Mouse (Mus musculus): ENCODE measurements at regions not wholly inside any gene's neighbourhood (a gene's known extent, or its start where the extent isn't known, plus 50 kb on each side); places are given as distances from the start of the nearest gene placed in this dataset.
A peak's percentile ranks its signal among the peaks of the same experiment; 100 is the strongest.

GRCm38 (mm10) chr1:90353325-90353724, 149.5 kb downstream of the Ackr3 start:
- DNase-seq: peak; percentile 45

- no peak for DNase-seq
These were observed 152.8 kb downstream of the Ackr3 start for GRCm38 (mm10) chr1:90356567-90356966.

- DNase-seq: no peak
These were observed 153.6 kb downstream of the Ackr3 start for GRCm38 (mm10) chr1:90357391-90357790.

GRCm38 (mm10) chr1:90358971-90359370, 155.2 kb downstream of the Ackr3 start:
- no peak for DNase-seq

- no peak for DNase-seq
These were observed 156.3 kb downstream of the Ackr3 start for GRCm38 (mm10) chr1:90360065-90360464.

- no peak for DNase-seq
These were observed 160.7 kb downstream of the Ackr3 start for GRCm38 (mm10) chr1:90364444-90364843.

DNA sequence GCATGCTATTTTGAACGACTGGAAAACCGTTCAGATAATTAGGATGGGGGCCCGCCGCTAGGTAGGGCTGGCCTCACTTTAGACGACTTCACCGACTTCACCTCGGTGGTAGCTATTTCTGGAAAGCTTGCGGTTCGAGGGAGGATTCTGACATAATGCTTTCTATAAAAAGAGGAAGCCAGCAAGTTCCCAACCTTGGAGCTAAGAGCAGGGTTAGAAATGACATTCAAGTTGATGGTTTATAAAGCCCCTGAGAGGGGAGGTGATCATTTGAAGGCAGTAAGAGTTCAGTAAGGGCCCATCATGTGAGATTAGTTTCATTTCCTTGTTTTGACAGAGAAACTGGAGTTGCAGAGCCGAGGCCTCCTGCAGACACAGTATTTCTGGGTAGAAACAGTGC, 164.8 kb downstream of the Ackr3 start:
- DNase-seq: no peak

DNA sequence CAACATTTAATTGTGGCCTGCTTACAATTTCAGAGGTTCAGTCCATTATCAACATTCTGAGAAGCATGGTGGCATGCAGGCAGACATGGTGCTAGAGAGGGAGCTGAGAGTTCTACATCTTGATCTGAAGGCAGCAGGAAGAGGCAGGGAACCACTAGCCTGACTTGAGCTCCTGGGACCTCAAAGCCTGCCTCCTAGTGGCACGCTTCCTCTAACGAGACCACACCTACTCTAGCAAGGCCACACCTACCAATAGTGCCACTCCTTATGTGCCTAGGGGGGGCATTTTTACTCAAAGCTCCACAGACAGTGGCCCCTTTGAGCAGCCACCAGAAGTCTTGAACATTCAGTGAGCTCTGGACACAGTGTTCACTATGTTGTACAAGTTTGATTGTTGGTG, 165.5 kb downstream of the Ackr3 start:
- no peak for DNase-seq

- no peak for DNase-seq
These were observed 167.0 kb downstream of the Ackr3 start for GRCm38 (mm10) chr1:90370766-90371165.

DNA sequence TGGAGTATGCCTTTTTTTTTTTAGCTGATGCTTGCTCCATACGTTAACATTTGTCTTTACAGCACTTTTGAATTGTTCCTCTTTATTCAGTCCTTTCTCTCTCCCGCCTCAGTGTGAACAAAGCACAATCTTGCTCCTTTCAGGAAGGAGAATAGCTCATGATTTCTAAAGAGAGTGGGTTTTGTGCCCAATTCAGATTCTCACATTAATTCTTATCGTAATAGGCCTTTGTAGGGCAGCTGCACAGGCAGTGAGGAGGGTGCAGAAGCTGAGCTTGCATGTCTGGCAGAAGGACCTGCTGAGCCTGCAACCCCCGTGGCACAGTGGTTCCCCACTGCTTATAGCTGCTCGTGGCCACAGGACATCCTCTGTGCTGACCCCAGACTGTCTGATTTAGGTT, 169.2 kb downstream of the Ackr3 start:
- DNase-seq: no peak

DNA sequence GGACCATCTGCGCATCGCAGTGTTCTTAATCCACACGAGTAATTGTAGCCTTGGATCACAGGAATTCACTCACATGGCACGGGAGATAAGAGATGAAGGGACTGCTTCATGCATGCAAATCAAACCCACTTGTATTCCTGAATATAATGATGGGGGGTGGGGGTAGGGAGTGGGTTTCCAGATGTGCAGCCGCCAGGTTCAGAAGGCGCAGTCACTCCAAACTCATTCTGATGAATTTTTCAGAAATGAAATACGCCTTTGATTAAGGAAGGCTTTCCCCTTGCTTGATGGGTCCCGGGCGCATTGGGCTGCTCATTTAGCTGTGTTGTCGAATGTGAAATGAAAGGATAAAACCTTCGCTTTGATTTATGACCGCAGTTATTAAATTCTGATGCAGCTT, 170.7 kb downstream of the Ackr3 start:
- peak; percentile 34 for DNase-seq

- DNase-seq: no peak
These were observed 176.4 kb downstream of the Ackr3 start for GRCm38 (mm10) chr1:90380034-90380705.

GRCm38 (mm10) chr1:90382941-90383470, 179.2 kb downstream of the Ackr3 start:
- DNase-seq: no peak

GRCm38 (mm10) chr1:90385024-90385423, 181.2 kb downstream of the Ackr3 start:
- DNase-seq: no peak

DNA sequence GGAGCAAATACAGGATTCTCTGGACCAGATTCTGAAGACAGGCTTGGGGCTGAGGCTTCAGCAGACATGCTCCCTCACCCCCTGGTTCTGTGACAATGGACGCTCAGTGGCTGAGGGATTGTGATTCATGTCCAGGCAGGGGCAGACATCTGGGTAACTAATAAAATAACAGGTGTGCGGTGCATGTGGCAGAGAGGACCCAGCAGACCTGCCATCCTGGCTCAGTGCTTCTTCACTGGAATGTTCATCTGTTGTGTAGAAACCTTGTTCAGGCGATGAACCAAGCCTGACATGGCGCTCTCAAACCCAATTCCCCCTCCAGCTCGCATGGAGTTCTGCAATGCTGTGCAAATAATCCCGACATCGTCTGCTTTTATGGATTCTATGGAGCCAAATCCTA, 183.0 kb downstream of the Ackr3 start:
- DNase-seq: no peak

GRCm38 (mm10) chr1:90390422-90390821, 186.6 kb downstream of the Ackr3 start:
- DNase-seq: no peak

- no peak for DNase-seq
These were observed 190.1 kb downstream of the Ackr3 start for GRCm38 (mm10) chr1:90393861-90394260.

DNA sequence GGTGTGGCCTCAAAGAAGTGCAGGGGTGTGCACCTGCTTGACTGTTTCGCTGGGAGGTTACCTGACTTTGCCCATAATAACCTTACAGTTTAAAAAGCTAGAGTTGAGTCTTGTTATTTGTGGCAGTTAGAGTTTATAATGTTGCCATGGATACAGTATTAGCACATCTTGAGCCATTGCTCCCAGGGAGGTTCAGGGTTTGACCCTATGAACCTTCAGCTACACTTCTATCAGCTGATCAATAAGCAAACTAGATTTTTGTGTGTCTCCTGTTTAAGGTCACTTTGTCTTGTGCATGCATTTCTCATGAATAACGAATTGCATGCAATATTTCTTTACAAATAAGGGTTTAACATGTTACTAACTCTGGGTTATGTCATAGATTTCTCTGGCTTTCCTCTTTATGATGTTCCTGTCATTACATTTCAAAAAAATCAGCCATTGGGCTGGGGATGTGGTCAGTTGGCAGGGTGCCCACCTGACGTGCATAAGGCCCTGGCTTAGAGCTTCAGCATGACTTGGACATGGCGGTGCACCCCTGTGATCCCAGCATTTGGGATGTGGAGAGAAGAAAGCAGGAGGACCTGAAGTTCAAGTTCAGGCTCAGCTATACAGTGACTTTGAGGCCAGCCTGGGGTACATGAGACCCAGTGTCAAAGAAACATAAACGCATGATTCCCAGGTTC, 191.7 kb downstream of the Ackr3 start:
- no peak for DNase-seq

- DNase-seq: no peak
These were observed 192.9 kb downstream of the Ackr3 start for GRCm38 (mm10) chr1:90396660-90397059.

DNA sequence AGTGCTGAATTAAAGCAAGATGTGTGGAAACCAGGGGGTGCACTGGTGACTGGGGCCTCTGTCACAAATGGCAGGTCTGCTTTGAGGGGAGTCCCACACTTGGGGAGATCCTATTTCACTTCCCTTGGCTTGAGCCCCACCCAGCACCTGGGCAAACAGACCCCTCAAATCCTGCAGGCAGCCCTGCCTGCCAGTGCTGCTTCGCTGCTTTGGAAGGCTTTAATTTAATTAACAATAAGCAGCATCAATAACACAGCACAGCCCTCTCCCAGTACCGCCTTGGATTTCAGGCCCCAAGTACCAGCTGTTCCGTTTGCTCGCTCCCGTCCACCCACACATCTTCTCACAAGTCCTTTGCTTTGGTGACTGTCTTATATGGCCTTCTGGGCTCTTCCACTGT, 193.6 kb downstream of the Ackr3 start:
- peak; percentile 34 for DNase-seq

GRCm38 (mm10) chr1:90398396-90398975, 194.7 kb downstream of the Ackr3 start:
- no peak for DNase-seq

GRCm38 (mm10) chr1:90403057-90403456, 199.3 kb downstream of the Ackr3 start:
- DNase-seq: no peak

GRCm38 (mm10) chr1:90404717-90405487, 197.9 kb upstream of the Cops8 start:
- no peak for DNase-seq

All from embryo, embryonic 11 days (tissue).